Mouse (Mus musculus) lung, embryonic 15.5 days (tissue): ENCODE measurements at regions not wholly inside any gene's neighbourhood (a gene's known extent, or its start where the extent isn't known, plus 50 kb on each side); places are given as distances from the start of the nearest gene placed in this dataset.

Source experiments
- ATAC-seq: fragments of 200-750 bp; cut with Nextera tagmentation; 2 replicates; pipeline ENCODE4 v1.8.0; 2017; ENCODE audit warnings: moderate number of reproducible peaks, borderline replicate concordance; ENCODE audit not compliant: low FRiP score, low TSS enrichment; ENCODE audit errors: extremely low read depth
- H3K27ac ChIP-seq: fragments of 300-500 bp; sonication (generic); 2 replicates; pipeline ENCODE4 v1.5.1; 2015; ENCODE audit warnings: moderate library complexity, mild to moderate bottlenecking, inconsistent platforms
- H3K27me3 ChIP-seq: fragments of 300-500 bp; sonication (generic); 2 replicates; pipeline ENCODE4 v1.6.1; 2015; ENCODE audit warnings: inconsistent platforms
- H3K36me3 ChIP-seq: fragments of 300-500 bp; sonication (generic); 2 replicates; pipeline ENCODE4 v1.6.1; 2015; ENCODE audit warnings: inconsistent platforms
- H3K4me1 ChIP-seq: fragments of 300-500 bp; sonication (generic); 2 replicates; pipeline ENCODE4 v1.6.1; 2015; ENCODE audit warnings: inconsistent platforms
- H3K4me2 ChIP-seq: fragments of 300-500 bp; sonication (generic); 2 replicates; pipeline ENCODE4 v1.6.1; 2015; ENCODE audit warnings: inconsistent platforms, mild to moderate bottlenecking, moderate library complexity
- H3K4me3 ChIP-seq: fragments of 300-500 bp; sonication (generic); 2 replicates; pipeline ENCODE4 v1.5.1; 2015; ENCODE audit warnings: mild to moderate bottlenecking, inconsistent platforms
- H3K9ac ChIP-seq: fragments of 300-500 bp; sonication (generic); 2 replicates; pipeline ENCODE4 v1.6.1; 2015; ENCODE audit warnings: inconsistent platforms
- H3K9me3 ChIP-seq: fragments of 300-500 bp; sonication (generic); 2 replicates; pipeline ENCODE4 v1.6.1; 2016; ENCODE audit warnings: inconsistent platforms
- WGBS: fragments of 180-500 bp; shearing (Covaris S2); methylation state at CpG from one replicate; pipeline ENCODE4 v1.1.7; 2015; 5-methylcytosine and 5-hydroxymethylcytosine counted together

- Histone ChIP-seq H3K9ac (no peak overlapping the region), H3K27ac (no peak overlapping the region), H3K4me2 (no peak overlapping the region), H3K36me3 (no peaks in the 10 kb centered on the region), H3K9me3 (no peaks in the 10 kb centered on the region), H3K4me1 (no peaks in the 10 kb centered on the region), H3K4me3 (no peak overlapping the region), H3K27me3 (no peaks in the 10 kb centered on the region)
- no peak for ATAC-seq
- 29% methylated on average over 3 of the region's 3 CpGs for WGBS
Measured at GRCm38 (mm10) chr15:56858134-56858533, 619.3 kb downstream of the Slc22a22 start.

- Histone ChIP-seq H3K4me1 (no peaks in the 10 kb centered on the region), H3K27ac (no peak overlapping the region), H3K4me3 (no peak overlapping the region), H3K4me2 (no peak overlapping the region), H3K9me3 (no peaks in the 10 kb centered on the region), H3K9ac (no peak overlapping the region), H3K36me3 (no peaks in the 10 kb centered on the region), H3K27me3 (no peaks in the 10 kb centered on the region)
- WGBS: 20% methylated on average over 2 of the region's 2 CpGs
- no peak for ATAC-seq
Measured at GRCm38 (mm10) chr15:56856057-56856456, 621.4 kb downstream of the Slc22a22 start.

- H3K4me3 ChIP-seq: no peak overlapping the region
- ATAC-seq: no peak
- no peak overlapping the region for H3K9ac ChIP-seq
- no peak overlapping the region for H3K4me2 ChIP-seq
- 56% methylated on average over 5 of the region's 5 CpGs for WGBS
- no peaks in the 10 kb centered on the region for H3K4me1 ChIP-seq
- H3K36me3 ChIP-seq: no peaks in the 10 kb centered on the region
- no peaks in the 10 kb centered on the region for H3K27me3 ChIP-seq
- H3K27ac ChIP-seq: no peak overlapping the region
- no peaks in the 10 kb centered on the region for H3K9me3 ChIP-seq
Measured at GRCm38 (mm10) chr15:56853106-56853505, 624.3 kb downstream of the Slc22a22 start.

DNA sequence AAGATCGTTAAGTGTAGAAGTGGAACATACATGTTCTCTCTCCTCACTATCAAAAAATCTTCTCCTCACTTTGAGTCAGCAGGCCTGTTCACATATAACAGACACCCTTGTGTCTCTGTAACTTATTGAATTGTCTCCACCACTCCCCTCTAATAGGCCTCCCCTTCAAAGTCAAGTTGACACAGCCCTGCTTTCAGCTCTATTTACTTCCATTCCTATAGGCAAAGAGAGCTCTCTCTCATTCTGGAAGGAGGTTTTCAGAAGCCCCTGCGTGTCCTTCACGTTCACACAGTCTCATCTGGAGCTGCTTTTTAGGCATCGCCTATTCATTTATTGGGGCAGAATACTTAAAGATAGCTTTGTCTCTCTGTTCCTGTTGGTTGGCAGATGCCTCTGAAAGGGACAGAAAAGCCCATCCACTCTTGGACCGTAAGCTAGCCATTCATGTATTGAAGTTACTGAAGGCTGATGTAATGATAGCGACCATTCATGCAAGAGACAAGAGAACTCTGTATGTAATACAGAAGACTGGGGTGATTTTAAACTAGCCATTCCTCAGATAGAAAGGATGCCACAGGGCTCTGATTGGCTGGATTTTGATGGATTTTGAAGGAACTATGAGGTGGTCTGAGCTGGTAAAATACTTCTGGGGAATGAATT is 629.8 kb downstream of the Slc22a22 start:
- Histone ChIP-seq H3K27me3 (no peaks in the 10 kb centered on the region), H3K4me3 (no peak overlapping the region), H3K4me2 (no peak overlapping the region), H3K4me1 (no peaks in the 10 kb centered on the region), H3K9me3 (no peaks in the 10 kb centered on the region), H3K9ac (no peak overlapping the region), H3K27ac (no peak overlapping the region), H3K36me3 (no peaks in the 10 kb centered on the region)
- no peak for ATAC-seq
- 73% methylated on average over 6 of the region's 6 CpGs for WGBS

- H3K9me3 ChIP-seq: no peaks in the 10 kb centered on the region
- no peaks in the 10 kb centered on the region for H3K27me3 ChIP-seq
- H3K27ac ChIP-seq: no peak overlapping the region
- no peak overlapping the region for H3K4me3 ChIP-seq
- H3K4me1 ChIP-seq: no peaks in the 10 kb centered on the region
- 14% methylated on average over 1 of the region's 1 CpGs for WGBS
- no peaks in the 10 kb centered on the region for H3K36me3 ChIP-seq
- no peak overlapping the region for H3K4me2 ChIP-seq
- no peak overlapping the region for H3K9ac ChIP-seq
- ATAC-seq: no peak
Measured at GRCm38 (mm10) chr15:56844574-56844973, 632.9 kb downstream of the Slc22a22 start.

DNA sequence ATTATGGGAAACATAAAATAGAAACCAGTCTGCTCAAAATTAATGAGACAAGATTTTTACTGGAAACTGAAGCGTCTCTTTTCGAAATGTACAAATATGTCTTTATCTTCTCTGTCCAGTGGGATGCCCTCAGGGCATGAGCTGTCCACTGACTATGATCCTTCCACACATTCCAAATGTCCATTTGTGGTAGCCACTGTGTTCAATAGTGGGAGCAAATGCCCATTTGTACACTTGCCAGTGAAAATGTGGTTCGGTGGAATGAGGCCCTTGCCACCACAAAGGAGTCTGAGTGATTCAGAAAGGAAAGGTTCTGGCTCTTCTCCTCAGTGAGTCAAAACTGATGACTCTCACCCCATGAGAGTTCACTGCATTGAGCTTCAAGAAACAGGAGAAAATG is 635.9 kb downstream of the Slc22a22 start:
- ATAC-seq: no peak
- Histone ChIP-seq H3K4me3 (no peak overlapping the region), H3K4me1 (no peaks in the 10 kb centered on the region), H3K36me3 (no peaks in the 10 kb centered on the region), H3K27ac (no peak overlapping the region), H3K4me2 (no peak overlapping the region), H3K9ac (no peak overlapping the region), H3K9me3 (no peaks in the 10 kb centered on the region), H3K27me3 (no peaks in the 10 kb centered on the region)
- 92% methylated on average over 3 of the region's 3 CpGs for WGBS

- WGBS: 94% methylated on average over 1 of the region's 1 CpGs
- no peak overlapping the region for H3K27ac ChIP-seq
Measured at GRCm38 (mm10) chr15:56837292-56837691, 640.1 kb downstream of the Slc22a22 start.

DNA sequence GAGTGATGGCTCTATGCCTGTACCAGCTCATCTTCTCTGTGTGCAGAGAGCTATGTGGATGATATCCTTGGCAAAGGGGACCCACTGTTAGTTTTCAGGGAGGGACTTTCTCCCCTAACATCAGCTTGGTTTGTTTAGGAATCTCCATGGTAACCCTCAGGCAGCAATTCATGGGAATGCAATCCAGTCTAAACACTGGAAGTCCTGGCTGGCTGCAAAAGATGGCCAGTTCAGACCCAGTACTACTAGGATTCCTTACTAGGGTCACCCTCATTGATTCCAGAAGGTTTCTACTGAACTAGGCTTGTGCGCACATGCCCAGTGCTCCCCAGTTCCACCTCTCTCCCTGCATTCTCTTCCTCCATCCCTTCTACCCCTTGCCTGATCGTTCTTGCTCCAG is 642.8 kb downstream of the Slc22a22 start:
- H3K4me3 ChIP-seq: no peak overlapping the region
- H3K27me3 ChIP-seq: no peaks in the 10 kb centered on the region
- no peaks in the 10 kb centered on the region for H3K9me3 ChIP-seq
- no peak for ATAC-seq
- H3K4me1 ChIP-seq: no peaks in the 10 kb centered on the region
- no peak overlapping the region for H3K27ac ChIP-seq
- H3K36me3 ChIP-seq: no peaks in the 10 kb centered on the region
- WGBS: 73% methylated on average over 2 of the region's 2 CpGs
- H3K4me2 ChIP-seq: no peak overlapping the region
- no peak overlapping the region for H3K9ac ChIP-seq

More at GRCm38 (mm10) chr15:56837292-56837691, 640.1 kb downstream of the Slc22a22 start:
- H3K9me3 ChIP-seq: no peaks in the 10 kb centered on the region
- H3K27me3 ChIP-seq: no peaks in the 10 kb centered on the region
- ATAC-seq: no peak
- no peaks in the 10 kb centered on the region for H3K36me3 ChIP-seq
- H3K9ac ChIP-seq: no peak overlapping the region
- H3K4me2 ChIP-seq: no peak overlapping the region
- H3K4me3 ChIP-seq: no peak overlapping the region
- H3K4me1 ChIP-seq: no peaks in the 10 kb centered on the region

DNA sequence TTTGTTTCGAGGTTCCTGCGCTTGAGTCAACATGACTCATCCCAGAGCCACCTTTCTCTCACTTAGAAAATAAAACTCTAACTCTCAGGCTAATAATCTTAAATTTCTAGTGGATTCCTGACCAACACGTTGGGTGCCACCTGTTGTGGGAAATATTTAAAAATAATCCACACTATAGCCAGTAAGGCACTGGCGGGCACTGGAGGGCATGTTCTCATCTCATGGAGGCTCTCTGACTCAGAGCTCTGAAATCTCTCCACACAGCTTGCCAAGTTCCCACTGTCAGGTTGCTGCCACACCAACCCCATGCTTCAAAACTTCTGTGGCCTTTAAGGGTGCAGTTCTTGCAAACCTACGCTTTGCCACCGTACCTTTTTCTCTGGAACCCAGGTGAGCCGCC is 644.8 kb downstream of the Slc22a22 start:
- H3K9me3 ChIP-seq: no peaks in the 10 kb centered on the region
- H3K36me3 ChIP-seq: no peaks in the 10 kb centered on the region
- no peaks in the 10 kb centered on the region for H3K4me1 ChIP-seq
- ATAC-seq: no peak
- no peaks in the 10 kb centered on the region for H3K27me3 ChIP-seq
- H3K4me3 ChIP-seq: no peak overlapping the region
- WGBS: 89% methylated on average over 7 of the region's 7 CpGs
- H3K27ac ChIP-seq: no peak overlapping the region
- H3K4me2 ChIP-seq: no peak overlapping the region
- no peak overlapping the region for H3K9ac ChIP-seq

- H3K9me3 ChIP-seq: no peaks in the 10 kb centered on the region
- no peak overlapping the region for H3K9ac ChIP-seq
- ATAC-seq: no peak
- no peaks in the 10 kb centered on the region for H3K36me3 ChIP-seq
- H3K27ac ChIP-seq: no peak overlapping the region
- no peak overlapping the region for H3K4me2 ChIP-seq
- H3K27me3 ChIP-seq: no peaks in the 10 kb centered on the region
- H3K4me3 ChIP-seq: no peak overlapping the region
- H3K4me1 ChIP-seq: peaks cover 10% of the 10 kb centered on the region; the same call in 1 of the 2 replicates
- WGBS: 57% methylated on average over 8 of the region's 8 CpGs
Measured at GRCm38 (mm10) chr15:56820977-56821579, 656.3 kb downstream of the Slc22a22 start.

DNA sequence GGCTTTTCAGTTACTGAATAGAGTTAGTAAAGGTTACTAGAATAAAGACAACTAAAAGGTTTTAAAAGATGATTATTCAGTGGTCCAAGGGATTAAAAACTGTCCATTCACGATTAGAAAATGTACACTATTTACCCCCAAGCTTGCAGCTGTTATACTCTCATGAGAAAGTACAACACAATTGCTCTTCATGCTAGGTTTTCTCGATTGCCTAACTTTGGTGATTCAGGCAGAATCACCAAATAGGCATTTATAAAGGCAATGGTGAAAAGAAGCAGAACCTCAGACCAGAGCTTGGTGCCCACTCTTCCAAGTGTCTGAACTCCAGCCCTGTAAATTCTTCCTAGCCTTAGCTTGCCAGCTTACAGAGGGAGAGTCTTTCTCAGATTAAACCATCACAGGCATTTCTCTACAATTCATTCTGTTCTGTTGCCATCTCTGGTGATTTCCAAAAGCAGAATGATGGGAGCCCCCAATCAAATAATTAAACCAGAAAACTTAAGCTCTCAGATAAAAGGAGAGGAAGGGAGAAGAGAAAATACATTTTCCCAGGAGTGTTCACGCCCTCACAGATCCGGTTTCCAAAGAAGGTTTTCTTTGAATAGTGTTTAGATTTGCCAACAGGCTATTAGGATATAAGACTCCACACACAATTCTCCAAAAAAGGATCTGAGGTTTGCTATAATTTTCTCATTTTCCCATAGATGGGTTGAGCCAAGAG is 657.0 kb downstream of the Slc22a22 start:
- H3K4me3 ChIP-seq: no peak overlapping the region
- H3K9me3 ChIP-seq: no peaks in the 10 kb centered on the region
- ATAC-seq: no peak
- no peaks in the 10 kb centered on the region for H3K36me3 ChIP-seq
- H3K27me3 ChIP-seq: no peaks in the 10 kb centered on the region
- H3K27ac ChIP-seq: peak overlapping the region; percentile 60
- WGBS: 48% methylated on average over 4 of the region's 4 CpGs
- no peak overlapping the region for H3K9ac ChIP-seq
- H3K4me1 ChIP-seq: peaks cover 10% of the 10 kb centered on the region; the same call in 1 of the 2 replicates
- no peak overlapping the region for H3K4me2 ChIP-seq

- 36% methylated on average over 4 of the region's 4 CpGs for WGBS
- ATAC-seq: no peak
- no peak overlapping the region for H3K9ac ChIP-seq
Measured at GRCm38 (mm10) chr15:56818158-56818690, 659.2 kb downstream of the Slc22a22 start.

More at GRCm38 (mm10) chr15:56818158-56818690, 659.2 kb downstream of the Slc22a22 start:
- Histone ChIP-seq H3K27ac (no peak overlapping the region; the same call in 1 of the 2 replicates), H3K27me3 (no peaks in the 10 kb centered on the region), H3K9me3 (no peaks in the 10 kb centered on the region), H3K4me2 (no peak overlapping the region), H3K4me1 (0 out of 2 replicates have a peak, but pooled peaks cover 10% of the 10 kb centered on the region), H3K36me3 (no peaks in the 10 kb centered on the region), H3K4me3 (no peak overlapping the region)
